Mouse (Mus musculus): ENCODE data around the gene Nkx2-5.

DNA sequence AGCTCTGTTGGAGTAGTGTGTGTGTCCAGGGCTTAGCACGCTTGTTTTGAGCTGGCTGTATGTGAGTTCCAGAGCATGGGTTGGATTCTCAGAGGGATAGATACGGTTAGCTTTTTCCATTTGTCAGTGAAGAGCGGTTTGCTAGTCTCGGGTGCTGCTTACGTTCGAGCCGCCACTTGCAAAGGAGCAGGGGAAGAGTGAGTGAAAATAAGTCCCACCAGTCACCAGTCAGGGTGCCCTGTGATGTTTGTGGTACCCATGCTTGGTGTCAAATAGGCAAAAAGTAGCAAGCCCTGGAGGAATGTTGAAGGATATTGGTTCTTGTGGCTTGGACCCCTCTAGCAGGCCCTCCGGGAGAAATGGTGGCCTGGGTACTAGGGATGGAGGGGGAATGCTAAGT lies 55.8 kb downstream of the Nkx2-5 start:
- TF ChIP-seq CTCF (IDR thresholded peaks at IDR 0.05; ENCODE audit: borderline replicate concordance, insufficient read depth, low read length) (no peak), POLR2A (IDR thresholded peaks at IDR 0.05; ENCODE audit: low read depth, low read length) (no peak)

All from embryonic fibroblast, embryonic 13.5 days (primary cell).